Mouse (Mus musculus): ENCODE measurements around the gene Ralgapa1. TPM values are rescaled to one million over a fixed set of nuclear protein-coding genes. Genes with fewer than 3 reads are reported as not detected.

Ralgapa1 gene
- polyA plus RNA-seq, 1 experiment from 2014 or later = 45.2 TPM

DNA sequence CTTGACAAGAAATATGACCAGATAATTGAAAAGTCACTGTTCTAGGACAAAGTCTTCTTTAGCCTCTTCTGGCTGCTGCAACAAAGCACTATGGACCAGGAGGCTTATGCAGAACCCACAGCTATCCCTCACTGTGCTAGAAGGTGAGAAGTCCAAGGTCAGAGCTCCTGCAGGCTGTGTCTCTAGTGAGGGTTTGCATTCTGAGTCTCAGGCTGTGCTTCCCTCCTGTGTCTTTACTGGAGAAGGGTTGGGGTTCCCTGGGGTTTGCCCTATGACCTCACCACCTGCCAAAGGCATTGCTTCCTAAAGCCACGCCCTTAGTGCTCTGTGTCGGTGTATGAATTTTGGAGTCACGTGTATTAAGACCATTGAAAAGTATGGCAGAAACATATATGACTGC is 252.5 kb downstream of the Ralgapa1 start:
- H3K27ac ChIP-seq (ENCODE audit: low read depth, low read length) = no peak overlapping the region
- no peaks in the 10 kb centered on the region for H3K4me1 ChIP-seq (ENCODE audit: control insufficient read depth, insufficient read depth, low read length)
- no peaks in the 10 kb centered on the region for H3K27me3 ChIP-seq (ENCODE audit: control insufficient read depth, insufficient read depth, low read length)
- no peak overlapping the region for H3K9ac ChIP-seq (replicated peaks; ENCODE audit: low read depth, low read length)
- WGBS = 87% methylated on average over 3 of the region's 3 CpGs
- no peaks in the 10 kb centered on the region for H3K36me3 ChIP-seq (ENCODE audit: control insufficient read depth, insufficient read depth, low read length)
- ATAC-seq (ENCODE audit: low read depth) = no peak
- H3K9me3 ChIP-seq (ENCODE audit: control insufficient read depth, low read length) = no peaks in the 10 kb centered on the region
- no peak overlapping the region for H3K4me3 ChIP-seq (ENCODE audit: low read depth, low read length)
- H3K4me2 ChIP-seq (ENCODE audit: low read depth, low read length) = no peak overlapping the region

DNA sequence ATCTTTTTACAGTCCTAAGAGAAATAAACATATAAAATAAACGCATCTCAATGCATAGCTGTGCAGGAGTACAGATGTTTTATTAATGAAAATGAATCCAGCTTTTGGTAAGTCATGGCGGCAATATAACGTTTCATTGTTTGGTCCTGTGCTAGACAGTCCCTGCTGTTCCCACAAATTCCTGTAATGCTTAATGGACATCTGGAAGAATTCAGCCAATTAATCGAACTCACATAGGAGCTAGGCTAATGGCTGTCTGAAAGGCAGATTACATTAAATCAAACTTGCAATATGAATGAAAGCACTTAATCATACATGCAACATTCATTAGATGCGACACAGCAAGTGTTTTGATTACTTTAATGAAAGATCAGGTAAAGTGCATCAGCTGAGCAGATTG is 254.1 kb downstream of the Ralgapa1 start:
- Histone ChIP-seq H3K27ac (ENCODE audit: low read depth, low read length) (no peak overlapping the region), H3K4me1 (ENCODE audit: control insufficient read depth, insufficient read depth, low read length) (no peaks in the 10 kb centered on the region), H3K27me3 (ENCODE audit: control insufficient read depth, insufficient read depth, low read length) (no peaks in the 10 kb centered on the region), H3K4me3 (ENCODE audit: low read depth, low read length) (no peak overlapping the region), H3K9me3 (ENCODE audit: control insufficient read depth, low read length) (no peaks in the 10 kb centered on the region), H3K36me3 (ENCODE audit: control insufficient read depth, insufficient read depth, low read length) (no peaks in the 10 kb centered on the region), H3K9ac (replicated peaks; ENCODE audit: low read depth, low read length) (no peak overlapping the region), H3K4me2 (ENCODE audit: low read depth, low read length) (no peak overlapping the region)
- ATAC-seq (ENCODE audit: low read depth) = peak; percentile 68; the same call in 1 of the 2 replicates
- WGBS = 56% methylated on average over 5 of the region's 5 CpGs

DNA sequence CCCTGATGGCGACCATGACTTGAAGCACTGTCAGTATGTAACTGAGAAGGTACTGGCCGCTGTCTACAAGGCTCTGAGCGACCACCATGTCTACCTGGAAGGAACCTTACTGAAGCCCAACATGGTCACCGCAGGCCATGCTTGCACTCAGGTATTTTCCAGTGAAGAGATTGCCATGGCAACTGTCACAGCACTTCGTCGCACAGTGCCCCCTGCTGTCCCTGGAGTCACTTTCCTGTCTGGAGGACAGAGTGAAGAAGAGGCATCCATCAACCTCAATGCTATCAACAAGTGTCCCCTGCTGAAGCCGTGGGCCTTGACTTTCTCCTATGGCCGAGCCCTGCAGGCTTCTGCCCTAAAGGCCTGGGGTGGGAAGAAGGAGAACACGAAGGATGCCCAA is 255.1 kb downstream of the Ralgapa1 start:
- Histone ChIP-seq H3K27me3 (ENCODE audit: control insufficient read depth, insufficient read depth, low read length) (no peaks in the 10 kb centered on the region), H3K27ac (ENCODE audit: low read depth, low read length) (no peak overlapping the region), H3K4me1 (ENCODE audit: control insufficient read depth, insufficient read depth, low read length) (no peaks in the 10 kb centered on the region), H3K9ac (replicated peaks; ENCODE audit: low read depth, low read length) (no peak overlapping the region), H3K4me3 (ENCODE audit: low read depth, low read length) (no peak overlapping the region), H3K36me3 (ENCODE audit: control insufficient read depth, insufficient read depth, low read length) (no peaks in the 10 kb centered on the region), H3K9me3 (ENCODE audit: control insufficient read depth, low read length) (no peaks in the 10 kb centered on the region), H3K4me2 (ENCODE audit: low read depth, low read length) (no peak overlapping the region)
- no peak for ATAC-seq (ENCODE audit: low read depth)
- WGBS = 79% methylated on average over 9 of the region's 9 CpGs

DNA sequence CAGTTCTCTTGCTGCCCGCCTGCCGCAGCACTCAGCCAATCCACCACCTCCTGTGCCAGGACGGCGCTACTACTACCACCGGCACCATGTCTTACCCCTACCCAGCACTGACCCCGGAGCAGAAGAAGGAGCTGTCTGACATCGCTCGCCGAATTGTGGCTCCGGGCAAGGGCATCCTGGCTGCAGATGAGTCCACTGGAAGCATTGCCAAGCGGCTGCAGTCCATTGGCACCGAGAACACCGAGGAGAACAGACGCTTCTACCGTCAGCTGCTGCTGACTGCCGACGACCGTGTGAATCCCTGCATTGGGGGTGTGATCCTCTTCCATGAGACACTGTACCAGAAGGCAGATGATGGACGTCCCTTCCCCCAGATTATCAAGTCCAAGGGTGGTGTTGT is 255.8 kb downstream of the Ralgapa1 start, which contains the start of gene Aldoart2:
Aldoart2 (plus strand) TSS at position 34 of the 400 bp plus-strand sequence.
- Histone ChIP-seq H3K9me3 (ENCODE audit: control insufficient read depth, low read length) (no peaks in the 10 kb centered on the region), H3K4me3 (ENCODE audit: low read depth, low read length) (no peak within 1 kb of the TSS), H3K36me3 (ENCODE audit: control insufficient read depth, insufficient read depth, low read length) (no peaks in the 10 kb centered on the region), H3K4me1 (ENCODE audit: control insufficient read depth, insufficient read depth, low read length) (no peaks in the 10 kb centered on the region), H3K4me2 (ENCODE audit: low read depth, low read length) (no peak within 1 kb of the TSS), H3K27ac (ENCODE audit: low read depth, low read length) (no peak within 1 kb of the TSS), H3K9ac (replicated peaks; ENCODE audit: low read depth, low read length) (no peak within 1 kb of the TSS), H3K27me3 (ENCODE audit: control insufficient read depth, insufficient read depth, low read length) (no peaks in the 10 kb centered on the region)
- WGBS = 96% methylated on average over 19 of the region's 19 CpGs
- ATAC-seq (ENCODE audit: low read depth) = no peak

DNA sequence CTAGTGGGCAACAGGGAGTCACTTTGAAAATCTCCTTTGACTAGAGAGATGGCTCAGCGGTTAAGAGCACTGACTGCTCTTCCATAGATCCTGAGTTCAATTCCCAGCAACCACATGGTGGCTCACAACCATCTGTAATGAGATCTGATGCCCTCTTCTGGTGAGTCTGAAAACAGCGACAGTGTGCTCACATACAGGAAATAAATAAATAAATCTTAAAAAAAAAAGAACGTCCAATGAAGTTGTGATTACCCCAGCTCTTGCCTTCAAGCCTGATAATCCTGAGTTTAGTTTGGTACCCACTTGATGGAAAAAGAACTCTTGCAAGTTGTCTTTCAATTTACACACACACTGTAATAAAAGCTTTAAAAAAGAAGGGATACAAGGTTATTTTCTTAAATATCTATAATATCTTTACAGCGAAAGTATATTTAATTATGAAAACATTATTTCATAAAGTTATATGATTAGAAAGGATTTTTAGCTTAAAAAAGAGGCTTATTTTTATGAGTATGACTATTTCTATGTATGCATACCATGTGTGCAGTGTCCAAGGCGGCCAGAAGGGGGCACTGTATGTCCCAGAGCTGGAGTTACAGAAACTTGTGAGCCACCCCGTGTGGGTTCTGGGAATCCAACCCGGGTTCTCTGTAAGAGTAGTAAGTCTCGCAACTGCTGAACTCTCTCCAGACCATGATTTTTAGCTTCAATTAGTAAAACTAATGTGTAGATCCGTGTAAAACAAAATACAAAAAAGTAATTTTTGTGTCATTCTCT is 256.6 kb downstream of the Ralgapa1 start:
- WGBS = 88% methylated on average over 9 of the region's 9 CpGs
- no peak for ATAC-seq (ENCODE audit: low read depth)

DNA sequence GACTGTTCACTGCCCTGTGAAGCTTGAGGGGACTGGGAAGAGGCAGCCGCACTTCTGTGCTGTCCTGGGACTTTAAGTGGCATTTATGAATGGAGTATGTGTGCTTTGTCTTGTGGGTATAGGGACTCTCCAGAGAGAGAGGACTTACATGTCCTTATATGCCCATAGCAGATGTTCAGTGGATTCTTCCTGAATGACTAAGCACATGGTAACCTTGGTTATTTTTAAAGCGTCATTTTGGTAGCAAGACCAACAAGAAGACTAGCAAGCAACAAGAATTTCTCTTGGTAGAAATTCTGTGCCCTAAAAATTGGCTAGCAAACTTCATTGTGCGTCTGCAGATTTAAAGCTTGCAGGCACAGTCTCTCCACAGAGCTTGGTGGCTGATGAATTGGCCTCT is 257.2 kb downstream of the Ralgapa1 start:
- H3K36me3 ChIP-seq (ENCODE audit: control insufficient read depth, insufficient read depth, low read length) = no peaks in the 10 kb centered on the region
- H3K4me2 ChIP-seq (ENCODE audit: low read depth, low read length) = no peak overlapping the region
- ATAC-seq (ENCODE audit: low read depth) = no peak
- no peaks in the 10 kb centered on the region for H3K9me3 ChIP-seq (ENCODE audit: control insufficient read depth, low read length)
- no peak overlapping the region for H3K4me3 ChIP-seq (ENCODE audit: low read depth, low read length)
- whole genome bisulfite sequencing = 94% methylated on average over 3 of the region's 3 CpGs
- no peaks in the 10 kb centered on the region for H3K27me3 ChIP-seq (ENCODE audit: control insufficient read depth, insufficient read depth, low read length)
- no peak overlapping the region for H3K9ac ChIP-seq (replicated peaks; ENCODE audit: low read depth, low read length)
- no peak overlapping the region for H3K27ac ChIP-seq (ENCODE audit: low read depth, low read length)
- no peaks in the 10 kb centered on the region for H3K4me1 ChIP-seq (ENCODE audit: control insufficient read depth, insufficient read depth, low read length)

More for the DNA sequence above, 256.6 kb downstream of the Ralgapa1 start:
- Histone ChIP-seq H3K4me3 (ENCODE audit: low read depth, low read length) (no peak overlapping the region), H3K27me3 (ENCODE audit: control insufficient read depth, insufficient read depth, low read length) (no peaks in the 10 kb centered on the region), H3K4me2 (ENCODE audit: low read depth, low read length) (no peak overlapping the region), H3K9me3 (ENCODE audit: control insufficient read depth, low read length) (no peaks in the 10 kb centered on the region), H3K36me3 (ENCODE audit: control insufficient read depth, insufficient read depth, low read length) (no peaks in the 10 kb centered on the region), H3K9ac (replicated peaks; ENCODE audit: low read depth, low read length) (no peak overlapping the region), H3K4me1 (ENCODE audit: control insufficient read depth, insufficient read depth, low read length) (no peaks in the 10 kb centered on the region), H3K27ac (ENCODE audit: low read depth, low read length) (no peak overlapping the region)

DNA sequence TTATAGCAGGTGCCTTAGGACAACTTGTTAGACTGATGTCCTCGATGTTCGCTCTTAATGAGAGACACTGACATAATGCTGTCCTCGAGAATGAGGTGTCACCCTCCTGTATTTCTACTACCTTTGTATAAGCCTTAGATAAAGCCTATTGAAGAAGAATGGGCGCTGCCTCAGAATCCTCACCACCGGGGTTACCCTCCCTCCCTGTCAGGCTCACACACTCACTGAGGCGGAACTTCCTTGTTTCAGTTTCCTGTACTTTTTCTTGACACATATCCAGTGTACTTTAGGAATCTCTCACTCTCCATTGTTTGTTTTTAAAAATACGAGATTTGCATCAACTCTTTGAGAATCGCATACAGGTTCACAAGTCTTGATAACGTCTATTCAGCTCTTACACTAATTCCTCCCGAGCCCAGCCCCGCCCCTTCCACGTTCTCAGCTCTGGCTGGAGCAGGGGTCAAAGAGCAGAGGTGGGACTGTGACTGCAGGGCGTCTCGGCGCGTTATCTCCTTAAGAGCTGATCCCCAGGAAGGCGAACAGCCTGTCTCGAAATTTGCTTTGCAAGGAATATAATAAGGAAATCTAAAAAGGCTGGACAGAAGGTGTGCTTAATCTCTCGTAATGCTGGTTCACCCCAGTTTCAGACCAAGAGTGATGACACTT is 260.8 kb downstream of the Ralgapa1 start:
- 0 out of 2 replicates have a peak overlapping the region, but pooled peaks have one; percentile 18 for H3K9ac ChIP-seq (replicated peaks; ENCODE audit: low read depth, low read length)
- ATAC-seq (ENCODE audit: low read depth) = no peak
- H3K36me3 ChIP-seq (ENCODE audit: control insufficient read depth, insufficient read depth, low read length) = no peaks in the 10 kb centered on the region
- 16% methylated on average over 19 of the region's 19 CpGs for WGBS
- no peak overlapping the region for H3K27ac ChIP-seq (ENCODE audit: low read depth, low read length)
- H3K4me3 ChIP-seq (ENCODE audit: low read depth, low read length) = peak overlapping the region; percentile 16; the same call in 1 of the 2 replicates
- H3K4me2 ChIP-seq (ENCODE audit: low read depth, low read length) = peak overlapping the region; percentile 32
- no peaks in the 10 kb centered on the region for H3K9me3 ChIP-seq (ENCODE audit: control insufficient read depth, low read length)
- no peaks in the 10 kb centered on the region for H3K27me3 ChIP-seq (ENCODE audit: control insufficient read depth, insufficient read depth, low read length)
- no peaks in the 10 kb centered on the region for H3K4me1 ChIP-seq (ENCODE audit: control insufficient read depth, insufficient read depth, low read length)

DNA sequence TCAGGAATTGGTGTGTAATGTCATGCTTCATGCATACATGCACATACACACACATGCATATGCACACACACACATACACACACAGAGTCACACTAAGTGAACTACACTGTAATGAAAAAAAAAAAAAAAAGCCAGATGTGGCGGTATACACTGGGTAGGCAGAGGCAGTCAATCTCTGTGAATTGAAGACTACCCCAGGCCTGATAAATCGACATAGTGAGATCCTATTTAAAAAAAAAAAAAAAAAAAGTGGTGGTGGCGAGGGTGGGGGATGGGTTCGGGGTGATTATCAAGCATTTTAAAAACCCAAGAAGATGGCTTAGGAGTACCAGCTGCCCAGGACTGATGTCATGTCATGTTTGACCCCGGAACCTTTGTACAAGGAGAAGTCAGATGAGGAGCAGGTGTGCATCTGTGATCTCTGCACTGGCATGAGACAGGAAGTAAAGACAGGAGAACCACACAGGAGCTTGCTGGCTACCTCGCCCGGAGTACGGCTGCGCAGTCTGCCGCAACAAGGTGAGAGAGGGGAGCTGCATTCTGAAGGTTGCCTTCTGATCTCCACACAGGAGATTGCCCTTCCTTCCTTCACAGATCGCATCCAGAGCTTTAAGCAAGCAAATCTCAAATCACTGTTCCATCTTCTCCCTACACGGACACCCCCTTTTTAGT is 261.6 kb downstream of the Ralgapa1 start:
- ATAC-seq (ENCODE audit: low read depth) = no peak
- H3K36me3 ChIP-seq (ENCODE audit: control insufficient read depth, insufficient read depth, low read length) = no peaks in the 10 kb centered on the region
- WGBS = 90% methylated on average over 12 of the region's 12 CpGs
- H3K27me3 ChIP-seq (ENCODE audit: control insufficient read depth, insufficient read depth, low read length) = no peaks in the 10 kb centered on the region
- H3K27ac ChIP-seq (ENCODE audit: low read depth, low read length) = no peak overlapping the region
- H3K4me2 ChIP-seq (ENCODE audit: low read depth, low read length) = no peak overlapping the region
- no peaks in the 10 kb centered on the region for H3K9me3 ChIP-seq (ENCODE audit: control insufficient read depth, low read length)
- no peak overlapping the region for H3K4me3 ChIP-seq (ENCODE audit: low read depth, low read length)
- no peaks in the 10 kb centered on the region for H3K4me1 ChIP-seq (ENCODE audit: control insufficient read depth, insufficient read depth, low read length)
- H3K9ac ChIP-seq (replicated peaks; ENCODE audit: low read depth, low read length) = no peak overlapping the region

DNA sequence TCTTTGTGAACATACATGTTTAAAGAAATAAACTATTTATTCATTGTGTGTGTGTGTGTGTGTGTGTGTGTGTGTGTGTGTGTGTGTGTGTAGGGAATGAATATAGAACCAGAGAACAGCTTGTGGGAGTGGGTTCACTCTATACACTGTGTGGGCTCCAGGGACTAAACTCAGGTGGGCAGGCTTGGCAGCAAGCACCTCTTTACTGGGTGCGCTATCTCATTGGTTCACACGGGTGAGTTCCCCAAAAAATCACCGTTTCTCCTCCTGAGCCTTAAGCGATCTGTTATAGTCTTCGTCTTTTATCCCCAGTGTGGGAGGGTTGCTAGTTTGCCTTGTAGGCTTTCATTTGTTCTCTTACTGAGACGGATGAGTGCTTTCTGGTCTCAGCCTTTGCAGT is 263.1 kb downstream of the Ralgapa1 start:
- WGBS = 83% methylated on average over 6 of the region's 6 CpGs
- Histone ChIP-seq H3K9ac (replicated peaks; ENCODE audit: low read depth, low read length) (no peak overlapping the region), H3K4me3 (ENCODE audit: low read depth, low read length) (no peak overlapping the region), H3K4me2 (ENCODE audit: low read depth, low read length) (no peak overlapping the region), H3K27ac (ENCODE audit: low read depth, low read length) (no peak overlapping the region), H3K36me3 (ENCODE audit: control insufficient read depth, insufficient read depth, low read length) (no peaks in the 10 kb centered on the region), H3K9me3 (ENCODE audit: control insufficient read depth, low read length) (no peaks in the 10 kb centered on the region), H3K27me3 (ENCODE audit: control insufficient read depth, insufficient read depth, low read length) (no peaks in the 10 kb centered on the region), H3K4me1 (ENCODE audit: control insufficient read depth, insufficient read depth, low read length) (no peaks in the 10 kb centered on the region)
- no peak for ATAC-seq (ENCODE audit: low read depth)
